Mouse (Mus musculus) B cell, adult 62 days (primary cell): ENCODE data around the gene Bcl2l2. TPM values are rescaled to one million over a fixed set of nuclear protein-coding genes. Genes with fewer than 3 reads are reported as not detected.

ENCODE experiments used
- total RNA-seq: library from RNA; stranded (reverse); gene quantifications from 4 replicates; pipeline ENCODE4 v1.2.4, GENCODE M21; 2023

Bcl2l2 gene
- 7.9 to 12.7 TPM (median 9.6 TPM) in 4 replicates for total RNA-seq

GRCm38 (mm10) chr14:54883154-54884021, at the start of gene Bcl2l2, which contains the start of gene Gm20521:
Gene Bcl2l2, plus strand, starts transcription at chr14:54883377.
Gene Gm20521, plus strand, starts transcription at chr14:54883441.

GRCm38 (mm10) chr14:54870861-54871260, 12.3 kb upstream of the Bcl2l2 start, which contains the start of gene Homez:
Gene Homez, minus strand, starts transcription at chr14:54870961.

DNA sequence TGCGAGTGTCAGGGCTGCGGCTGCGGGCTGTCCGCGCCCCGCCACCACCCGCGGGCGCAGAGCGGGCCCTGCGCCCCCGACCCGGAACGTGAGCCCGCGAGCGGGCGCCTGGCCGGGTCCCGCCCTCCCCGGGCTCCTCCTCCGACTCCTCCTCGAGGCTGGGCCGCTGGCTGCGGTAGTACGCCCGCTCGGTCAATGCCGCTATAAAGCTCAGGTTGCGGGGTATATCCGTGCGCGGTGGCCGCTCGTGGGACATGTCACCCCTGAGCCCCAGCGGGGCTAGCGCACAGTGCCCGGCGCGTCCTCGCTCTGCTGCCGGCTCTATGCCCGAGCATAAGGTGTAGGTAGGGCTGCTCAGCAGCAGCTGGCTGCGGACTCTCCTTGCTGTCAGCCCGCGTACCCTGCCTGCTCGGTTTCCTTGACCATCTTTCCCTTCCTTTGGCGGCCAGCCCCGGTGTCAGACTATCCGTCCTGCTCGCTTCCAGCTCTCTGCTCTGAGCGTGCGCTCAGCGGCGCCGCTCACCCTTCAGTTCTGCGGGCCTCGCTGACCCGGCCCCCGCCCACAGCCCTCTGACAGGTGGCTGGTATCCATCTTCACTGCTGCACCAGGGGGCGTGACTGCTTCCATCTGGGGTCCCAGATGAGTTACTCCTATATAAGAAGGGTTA, 6.0 kb upstream of the Bcl2l2 start, which contains the start of gene Ppp1r3e:
Gene Ppp1r3e, minus strand, starts transcription at position 503 of the 668 bp plus-strand sequence.

DNA sequence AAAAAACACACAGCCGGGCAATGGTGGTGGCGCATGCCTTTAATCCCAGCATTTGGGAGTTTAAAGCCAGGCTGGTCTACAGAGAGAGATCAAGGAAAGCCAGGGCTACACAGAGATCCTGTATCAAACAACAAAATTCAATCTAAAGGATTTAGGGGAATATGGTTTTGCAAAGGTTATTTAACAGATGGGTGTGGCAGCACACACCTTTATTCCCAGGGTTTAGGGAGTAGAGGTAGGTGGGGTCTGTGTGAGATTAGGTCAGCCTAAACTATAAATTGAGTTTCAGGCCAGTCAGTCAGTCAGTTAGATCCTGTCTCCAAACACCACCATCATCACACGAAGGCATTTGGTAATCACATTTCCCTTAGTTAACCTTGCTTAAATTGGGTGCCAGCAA, 9.0 kb downstream of the Bcl2l2 start, which contains the start of gene Pabpn1:
Gene Pabpn1, plus strand, starts transcription at position 301 of the 400 bp plus-strand sequence.

DNA sequence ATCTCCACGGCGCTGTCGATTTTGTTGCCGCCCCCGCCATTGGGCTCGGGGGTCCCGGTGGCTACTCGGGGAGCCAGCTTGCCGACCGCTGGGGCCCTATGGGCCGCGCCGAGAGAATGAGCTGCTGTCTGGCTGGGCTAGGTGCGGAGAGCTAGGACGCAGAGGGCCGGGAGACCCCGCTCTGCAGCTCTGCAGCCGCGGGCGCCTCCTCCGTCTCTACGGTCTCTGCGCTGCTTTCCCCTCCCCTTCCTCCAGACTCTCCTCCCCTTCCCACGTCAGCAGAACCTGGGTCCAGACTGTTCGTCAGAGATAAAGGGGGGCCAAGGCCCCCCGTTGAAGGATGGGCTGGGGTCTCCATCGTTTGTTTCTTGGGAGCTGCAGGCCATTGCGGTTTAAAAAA, 29.7 kb downstream of the Bcl2l2 start, which contains the start of gene Slc22a17:
Gene Slc22a17, minus strand, starts transcription at position 247 of the 400 bp plus-strand sequence.

GRCm38 (mm10) chr14:54925349-54926342, 42.5 kb downstream of the Bcl2l2 start, which contains the start of gene Efs:
Gene Efs, minus strand, starts transcription at chr14:54926126.

DNA sequence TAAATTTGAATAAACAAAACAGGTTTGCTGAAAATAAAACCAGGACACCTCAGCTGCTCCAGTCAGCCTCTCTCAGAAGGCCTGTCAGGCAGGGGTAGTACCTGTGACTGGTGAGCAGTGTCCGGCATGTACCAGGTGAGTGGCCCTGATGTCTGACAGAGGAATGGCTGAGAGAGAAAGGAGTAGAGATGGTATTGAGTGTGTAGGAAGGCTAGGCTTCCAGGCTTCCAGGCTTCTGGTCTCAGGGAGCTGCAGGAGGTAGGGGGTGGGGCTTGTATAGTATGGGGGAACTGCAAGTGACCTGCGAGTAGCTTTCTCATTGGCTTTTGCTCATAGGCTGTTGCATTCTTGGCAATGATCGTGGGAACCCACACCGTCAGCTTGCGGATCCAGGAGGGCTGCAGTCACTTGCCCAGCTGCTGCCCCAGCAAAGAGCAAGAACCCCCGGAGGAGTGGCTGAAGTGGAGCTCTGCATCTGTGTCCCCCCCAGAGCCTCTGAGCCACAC, 49.5 kb downstream of the Bcl2l2 start, which contains the start of gene Il25:
Gene Il25, plus strand, starts transcription at position 51 of the 506 bp plus-strand sequence.

GRCm38 (mm10) chr14:54935904-54936830, 53.0 kb downstream of the Bcl2l2 start, which contains the start of gene Cmtm5:
Gene Cmtm5, plus strand, starts transcription at chr14:54936261.

Other genes with a start within 250 kb of the Bcl2l2 start
- not detected in 4 replicates for gene Gm17606, start 242.4 kb upstream of the Bcl2l2 start, total RNA-seq
- gene Cdh24, start 242.0 kb upstream of the Bcl2l2 start, total RNA-seq: 2.9 to 5.7 TPM (median 3.5 TPM) in 4 replicates
- gene 1700123O20Rik, start 197.2 kb upstream of the Bcl2l2 start, total RNA-seq: 28.7 to 31.2 TPM (median 29.6 TPM) in 4 replicates
- 517 to 556 TPM (median 537 TPM) in 4 replicates for gene Acin1, start 196.4 kb upstream of the Bcl2l2 start, total RNA-seq
- gene Gm29776, start 184.5 kb upstream of the Bcl2l2 start, total RNA-seq: not detected in 4 replicates
- gene Cebpe, start 171.2 kb upstream of the Bcl2l2 start, total RNA-seq: not detected in 4 replicates
- gene Slc7a8, start 101.4 kb upstream of the Bcl2l2 start, total RNA-seq: 0.23 to 0.75 TPM (median 0.39 TPM) in 4 replicates
- not detected in 4 replicates for gene Rnf212b, start 69.2 kb upstream of the Bcl2l2 start, total RNA-seq
- 5.8 to 12.1 TPM (median 7.2 TPM) in 4 replicates for gene Homez, start 12.4 kb upstream of the Bcl2l2 start, total RNA-seq
- 1.5 to 4.7 TPM (median 2.8 TPM) in 4 replicates for gene Ppp1r3e, start 5.8 kb upstream of the Bcl2l2 start, total RNA-seq
- 2.0 to 2.7 TPM in 2 of 4 replicates, not detected in the others for gene Gm20521, start 64 bp downstream of the Bcl2l2 start, total RNA-seq
- gene Pabpn1, start 9.1 kb downstream of the Bcl2l2 start, total RNA-seq: 271 to 284 TPM (median 277 TPM) in 4 replicates
- 2.2 to 5.5 TPM (median 3.5 TPM) in 4 replicates for gene Slc22a17, start 29.8 kb downstream of the Bcl2l2 start, total RNA-seq
- not detected in 4 replicates for gene Efs, start 42.7 kb downstream of the Bcl2l2 start, total RNA-seq
- gene Il25, start 49.3 kb downstream of the Bcl2l2 start, total RNA-seq: not detected in 4 replicates
- not detected in 4 replicates for gene Cmtm5, start 52.9 kb downstream of the Bcl2l2 start, total RNA-seq
- not detected in 4 replicates for gene Myh6, start 83.5 kb downstream of the Bcl2l2 start, total RNA-seq
- not detected in 4 replicates for gene Gm17428, start 93.6 kb downstream of the Bcl2l2 start, total RNA-seq
- gene Myh7, start 111.2 kb downstream of the Bcl2l2 start, total RNA-seq: not detected in 4 replicates
- 65.3 to 77.2 TPM (median 71.8 TPM) in 4 replicates for gene Ngdn, start 132.1 kb downstream of the Bcl2l2 start, total RNA-seq
- 15.4 to 19.8 TPM (median 16.4 TPM) in 4 replicates for gene Zfhx2, start 208.9 kb downstream of the Bcl2l2 start, total RNA-seq
- gene Thtpa, start 211.4 kb downstream of the Bcl2l2 start, total RNA-seq: 4.4 to 6.4 TPM (median 5.9 TPM) in 4 replicates
- gene Ap1g2, start 223.2 kb downstream of the Bcl2l2 start, total RNA-seq: 112 to 137 TPM (median 125 TPM) in 4 replicates
- not detected in 4 replicates for gene Jph4, start 233.6 kb downstream of the Bcl2l2 start, total RNA-seq